Mouse (Mus musculus) midbrain, embryonic 16.5 days (tissue): ENCODE results near the gene Tspan32. TPM values are rescaled to one million over a fixed set of nuclear protein-coding genes. Genes with fewer than 3 reads are reported as not detected.

Experiments
- ATAC-seq: fragments of 200-750 bp; cut with Nextera tagmentation; 2 replicates; pipeline ENCODE4 v1.8.0; 2017; ENCODE audit warnings: moderate TSS enrichment
- H3K27ac ChIP-seq: fragments of 300-500 bp; sonication (generic); 2 replicates; pipeline ENCODE4 v1.5.1; 2014; ENCODE audit warnings: mild to moderate bottlenecking, low read length, mixed read lengths
- H3K27me3 ChIP-seq: fragments of 300-500 bp; sonication (generic); 2 replicates; pipeline ENCODE4 v1.6.1; 2014; ENCODE audit warnings: low read depth, low read length, mixed read lengths; ENCODE audit not compliant: control insufficient read depth, insufficient read depth
- H3K36me3 ChIP-seq: fragments of 300-500 bp; sonication (generic); 2 replicates; pipeline ENCODE4 v1.6.1; 2014; ENCODE audit warnings: mild to moderate bottlenecking, low read length, moderate library complexity, mixed read lengths; ENCODE audit not compliant: control insufficient read depth, insufficient read depth
- H3K4me1 ChIP-seq: fragments of 300-500 bp; sonication (generic); 2 replicates; pipeline ENCODE4 v1.6.1; 2014; ENCODE audit warnings: mild to moderate bottlenecking, low read length, mixed read lengths; ENCODE audit not compliant: control insufficient read depth, insufficient read depth
- H3K4me2 ChIP-seq: fragments of 300-500 bp; sonication (generic); 2 replicates; pipeline ENCODE4 v1.6.1; 2014; ENCODE audit warnings: mild to moderate bottlenecking, low read length, mixed read lengths
- H3K4me3 ChIP-seq: fragments of 300-500 bp; sonication (generic); 2 replicates; pipeline ENCODE4 v1.5.1; 2014; ENCODE audit warnings: low read depth, mild to moderate bottlenecking, low read length, moderate library complexity, mixed read lengths
- H3K9ac ChIP-seq: fragments of 300-500 bp; sonication (generic); 2 replicates; pipeline ENCODE4 v1.6.1; 2014; ENCODE audit warnings: low read depth, low read length, mixed read lengths
- H3K9me3 ChIP-seq: fragments of 300-500 bp; sonication (generic); replicated peaks from 2 replicates; pipeline ENCODE4 v1.6.1; 2014; ENCODE audit warnings: mild to moderate bottlenecking, low read length, mixed read lengths; ENCODE audit not compliant: control insufficient read depth, poor library complexity, severe bottlenecking
- WGBS: fragments of 180-500 bp; shearing (Covaris S2); extraction: QIAGEN DNeasy Blood & Tissue Kit; methylation state at CpG from one replicate; pipeline ENCODE4 v1.1.7; 2014; 5-methylcytosine and 5-hydroxymethylcytosine counted together
- polyA plus RNA-seq: library from polyadenylated mRNA; unstranded; fragments of >200 nt; fragmentation: Nextera tagmentation; extraction: Ambion mirVana; gene quantifications from 2 replicates; pipeline ENCODE4 v1.2.1, GENCODE M21; 2015

Tspan32 gene
- polyA plus RNA-seq, 1 experiment from 2014 or later = 0.48 TPM

GRCm38 (mm10) chr7:142985146-142985545 lies 19.7 kb upstream of the Tspan32 start:
- Histone ChIP-seq H3K27me3 (no peaks in the 10 kb centered on the region), H3K27ac (no peak overlapping the region), H3K4me2 (no peak overlapping the region), H3K4me3 (no peak overlapping the region), H3K4me1 (no peaks in the 10 kb centered on the region), H3K36me3 (no peaks in the 10 kb centered on the region), H3K9me3 (no peaks in the 10 kb centered on the region), H3K9ac (no peak overlapping the region)
- WGBS = 97% methylated on average over 4 of the region's 4 CpGs
- ATAC-seq = no peak

- H3K36me3 ChIP-seq = no peaks in the 10 kb centered on the region
These were observed 17.1 kb upstream of the Tspan32 start for GRCm38 (mm10) chr7:142987718-142988117.

GRCm38 (mm10) chr7:142995004-142995403 lies 9.8 kb upstream of the Tspan32 start:
- H3K9ac ChIP-seq = no peak overlapping the region
- H3K4me3 ChIP-seq = no peak overlapping the region
- no peak for ATAC-seq
- no peaks in the 10 kb centered on the region for H3K36me3 ChIP-seq
- H3K4me1 ChIP-seq = no peaks in the 10 kb centered on the region
- no peak overlapping the region for H3K27ac ChIP-seq
- H3K9me3 ChIP-seq = no peaks in the 10 kb centered on the region
- H3K4me2 ChIP-seq = no peak overlapping the region
- no peaks in the 10 kb centered on the region for H3K27me3 ChIP-seq

More at GRCm38 (mm10) chr7:142987718-142988117, 17.1 kb upstream of the Tspan32 start:
- Histone ChIP-seq H3K27me3 (no peaks in the 10 kb centered on the region), H3K27ac (no peak overlapping the region), H3K4me2 (no peak overlapping the region), H3K4me1 (no peaks in the 10 kb centered on the region), H3K4me3 (no peak overlapping the region), H3K9ac (no peak overlapping the region), H3K9me3 (no peaks in the 10 kb centered on the region)
- 77% methylated on average over 3 of the region's 3 CpGs for WGBS
- ATAC-seq = no peak

- Histone ChIP-seq H3K27me3 (no peaks in the 10 kb centered on the region), H3K9ac (no peak overlapping the region), H3K4me2 (no peak overlapping the region), H3K4me3 (no peak overlapping the region), H3K36me3 (no peaks in the 10 kb centered on the region), H3K27ac (no peak overlapping the region), H3K4me1 (no peaks in the 10 kb centered on the region), H3K9me3 (no peaks in the 10 kb centered on the region)
- no peak for ATAC-seq
- 82% methylated on average over 3 of the region's 3 CpGs for WGBS
These were observed 9.1 kb upstream of the Tspan32 start for GRCm38 (mm10) chr7:142995630-142996338.

- no peak overlapping the region for H3K4me3 ChIP-seq
- H3K9ac ChIP-seq = no peak overlapping the region
- H3K4me2 ChIP-seq = no peak overlapping the region
- WGBS = 81% methylated on average over 2 of the region's 2 CpGs
- no peak for ATAC-seq
- H3K9me3 ChIP-seq = no peaks in the 10 kb centered on the region
- H3K36me3 ChIP-seq = no peaks in the 10 kb centered on the region
- no peak overlapping the region for H3K27ac ChIP-seq
- H3K4me1 ChIP-seq = no peaks in the 10 kb centered on the region
- H3K27me3 ChIP-seq = no peaks in the 10 kb centered on the region
These were observed 7.8 kb upstream of the Tspan32 start for GRCm38 (mm10) chr7:142996998-142997397.

- H3K36me3 ChIP-seq = no peaks in the 10 kb centered on the region
- H3K9me3 ChIP-seq = no peaks in the 10 kb centered on the region
- no peak for ATAC-seq
- no peak overlapping the region for H3K27ac ChIP-seq
- no peaks in the 10 kb centered on the region for H3K4me1 ChIP-seq
- H3K4me3 ChIP-seq = no peak overlapping the region
- H3K27me3 ChIP-seq = no peaks in the 10 kb centered on the region
- H3K4me2 ChIP-seq = no peak overlapping the region
- H3K9ac ChIP-seq = no peak overlapping the region
- WGBS = 85% methylated on average over 3 of the region's 3 CpGs
These were observed 7.3 kb upstream of the Tspan32 start for GRCm38 (mm10) chr7:142997403-142998150.

GRCm38 (mm10) chr7:143002679-143003078 lies 2.2 kb upstream of the Tspan32 start:
- WGBS = 41% methylated on average over 3 of the region's 3 CpGs
- H3K4me2 ChIP-seq = no peak overlapping the region
- no peak overlapping the region for H3K9ac ChIP-seq
- no peaks in the 10 kb centered on the region for H3K27me3 ChIP-seq
- no peak overlapping the region for H3K4me3 ChIP-seq
- H3K9me3 ChIP-seq = no peaks in the 10 kb centered on the region
- no peaks in the 10 kb centered on the region for H3K4me1 ChIP-seq
- no peaks in the 10 kb centered on the region for H3K36me3 ChIP-seq
- no peak for ATAC-seq
- H3K27ac ChIP-seq = no peak overlapping the region

GRCm38 (mm10) chr7:143005344-143006096 lies 674 bp downstream of the Tspan32 start:
- Histone ChIP-seq H3K27me3 (no peaks in the 10 kb centered on the region), H3K27ac (no peak overlapping the region), H3K9me3 (no peaks in the 10 kb centered on the region), H3K9ac (no peak overlapping the region), H3K4me1 (0 out of 2 replicates have a peak, but pooled peaks cover 2% of the 10 kb centered on the region), H3K36me3 (no peaks in the 10 kb centered on the region), H3K4me2 (no peak overlapping the region), H3K4me3 (no peak overlapping the region)
- ATAC-seq = no peak
- WGBS = 88% methylated on average over 6 of the region's 6 CpGs
